Mouse (Mus musculus): ENCODE measurements around the gene Ddx49. TPM values are rescaled to one million over a fixed set of nuclear protein-coding genes. Genes with fewer than 3 reads are reported as not detected.

Ddx49 gene
- polyA plus RNA-seq, 1 experiment from 2014 or later = 32.9 TPM

DNA sequence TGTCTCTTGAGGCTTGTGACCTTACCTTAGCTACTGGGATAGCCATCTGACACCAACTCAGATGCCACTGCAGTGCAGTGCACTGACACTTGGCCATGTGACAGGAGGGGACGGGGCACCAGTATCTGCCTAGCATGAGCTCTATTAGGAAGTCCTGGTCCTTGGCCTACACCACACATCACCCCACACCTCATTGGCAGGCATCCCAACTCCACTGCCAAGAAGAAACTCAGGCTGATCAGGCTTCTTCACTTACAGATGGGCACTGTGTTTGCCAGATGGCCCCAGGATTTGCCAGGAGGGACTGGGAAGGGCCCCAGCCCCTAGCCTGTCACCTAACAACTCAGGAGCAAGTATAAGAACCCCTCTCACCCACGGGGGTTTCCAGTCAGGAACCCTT lies 11.1 kb upstream of the Ddx49 start:
- Histone ChIP-seq H3K27ac (ENCODE audit: low read depth, low read length) (no peak overlapping the region; the same call in 1 of the 2 replicates), H3K27me3 (replicated peaks; ENCODE audit: control insufficient read depth, insufficient read depth, low read length) (0 out of 2 replicates have a peak, but pooled peaks cover 3% of the 10 kb centered on the region), H3K4me3 (ENCODE audit: low read depth, low read length) (no peak overlapping the region), H3K4me1 (replicated peaks; ENCODE audit: control insufficient read depth, insufficient read depth, low read length) (0 out of 2 replicates have a peak, but pooled peaks cover 4% of the 10 kb centered on the region), H3K4me2 (replicated peaks; ENCODE audit: low read depth) (no peak overlapping the region), H3K9ac (ENCODE audit: low read depth, low read length) (no peak overlapping the region), H3K36me3 (ENCODE audit: control insufficient read depth, insufficient read depth) (peaks cover 44% of the 10 kb centered on the region), H3K9me3 (ENCODE audit: control insufficient read depth) (no peaks in the 10 kb centered on the region)
- WGBS = 92% methylated on average over 2 of the region's 2 CpGs
- ATAC-seq = no peak
- no peak for TF ChIP-seq CTCF (IDR thresholded peaks at IDR 0.05; ENCODE audit: low read depth)

DNA sequence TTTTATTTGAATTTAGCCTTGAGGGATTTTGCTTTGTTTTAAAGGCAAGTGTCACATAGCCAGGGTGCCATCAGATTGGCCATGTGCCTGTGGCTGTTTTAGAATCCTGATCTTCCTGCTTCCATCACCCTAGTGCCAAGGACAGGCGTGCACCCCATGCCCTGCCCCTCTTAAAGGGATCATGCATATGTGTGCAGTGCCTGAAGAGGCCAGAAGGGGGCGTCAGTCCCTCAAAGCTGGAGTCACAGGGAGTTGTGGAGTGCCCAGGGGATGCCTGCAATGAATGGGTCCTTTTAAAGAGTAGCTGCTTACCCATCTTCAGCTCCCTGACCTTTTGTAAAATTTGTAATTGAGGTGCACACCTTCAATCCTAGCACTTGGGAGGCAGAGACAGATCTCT lies 7.0 kb upstream of the Ddx49 start:
- Histone ChIP-seq H3K27me3 (replicated peaks; ENCODE audit: control insufficient read depth, insufficient read depth, low read length) (no peaks in the 10 kb centered on the region), H3K9ac (ENCODE audit: low read depth, low read length) (no peak overlapping the region), H3K27ac (ENCODE audit: low read depth, low read length) (no peak overlapping the region), H3K9me3 (ENCODE audit: control insufficient read depth) (no peaks in the 10 kb centered on the region), H3K4me2 (replicated peaks; ENCODE audit: low read depth) (no peak overlapping the region), H3K36me3 (ENCODE audit: control insufficient read depth, insufficient read depth) (peaks cover 80% of the 10 kb centered on the region), H3K4me3 (ENCODE audit: low read depth, low read length) (no peak overlapping the region), H3K4me1 (replicated peaks; ENCODE audit: control insufficient read depth, insufficient read depth, low read length) (no peaks in the 10 kb centered on the region)
- 29% methylated on average over 2 of the region's 2 CpGs for WGBS
- no peak for ATAC-seq
- TF ChIP-seq CTCF (IDR thresholded peaks at IDR 0.05; ENCODE audit: low read depth) = peak; percentile 73

DNA sequence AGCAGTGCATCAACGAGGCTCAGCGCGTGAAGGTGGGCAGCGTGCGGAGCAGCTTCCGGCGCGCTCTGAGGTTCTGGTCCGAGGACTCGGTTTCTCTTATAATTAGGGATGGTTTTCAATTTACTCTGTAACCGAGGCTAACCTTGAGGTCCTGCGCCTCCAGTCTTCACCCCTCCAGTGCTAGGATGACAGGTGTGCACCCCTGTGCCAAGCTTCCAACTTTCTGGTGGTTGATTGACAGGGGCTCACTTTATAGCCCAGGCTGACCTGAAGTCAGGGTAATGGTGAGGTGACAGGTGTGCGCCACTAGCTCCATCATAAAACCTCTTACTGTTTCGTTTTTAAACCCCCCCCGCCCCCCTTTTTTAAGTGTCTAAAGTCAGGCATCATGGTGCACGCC lies 612 bp upstream of the Ddx49 start:
- 2% methylated on average over 16 of the region's 16 CpGs for WGBS

DNA sequence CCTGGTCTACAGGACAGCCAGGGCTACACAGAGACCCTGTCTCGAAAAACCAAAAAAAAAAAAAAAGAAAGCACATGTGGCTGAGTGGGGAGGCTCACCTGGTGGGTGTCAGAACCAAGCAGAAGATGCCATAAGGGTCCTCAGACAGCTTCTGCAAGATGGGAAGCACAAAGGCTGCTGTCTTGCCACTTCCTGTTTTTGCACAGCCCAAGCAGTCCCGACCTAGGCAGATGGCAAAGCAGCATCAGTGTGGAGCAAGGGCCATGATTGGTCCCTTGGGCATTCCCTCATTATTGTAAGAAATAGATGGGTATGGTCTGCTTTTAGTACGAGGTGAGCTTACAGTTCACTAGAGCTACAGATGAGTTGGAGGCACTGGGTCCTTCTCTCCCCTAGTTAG lies 1.4 kb downstream of the Ddx49 start:
- H3K4me1 ChIP-seq (replicated peaks; ENCODE audit: control insufficient read depth, insufficient read depth, low read length) = peaks cover 2% of the 10 kb centered on the region; the same call in 1 of the 2 replicates
- peaks cover 48% of the 10 kb centered on the region for H3K36me3 ChIP-seq (ENCODE audit: control insufficient read depth, insufficient read depth)
- no peak for TF ChIP-seq CTCF (IDR thresholded peaks at IDR 0.05; ENCODE audit: low read depth)
- H3K27me3 ChIP-seq (replicated peaks; ENCODE audit: control insufficient read depth, insufficient read depth, low read length) = no peaks in the 10 kb centered on the region
- no peak overlapping the region for H3K4me3 ChIP-seq (ENCODE audit: low read depth, low read length)
- H3K4me2 ChIP-seq (replicated peaks; ENCODE audit: low read depth) = no peak overlapping the region
- H3K27ac ChIP-seq (ENCODE audit: low read depth, low read length) = peak overlapping the region; percentile 21; the same call in 1 of the 2 replicates
- H3K9ac ChIP-seq (ENCODE audit: low read depth, low read length) = no peak overlapping the region
- no peak for ATAC-seq
- no peaks in the 10 kb centered on the region for H3K9me3 ChIP-seq (ENCODE audit: control insufficient read depth)
- 83% methylated on average over 3 of the region's 3 CpGs for WGBS

More for the DNA sequence above, 612 bp upstream of the Ddx49 start:
- peaks cover 48% of the 10 kb centered on the region for H3K36me3 ChIP-seq (ENCODE audit: control insufficient read depth, insufficient read depth)
- H3K9ac ChIP-seq (ENCODE audit: low read depth, low read length) = peak overlapping the region; percentile 87
- no peaks in the 10 kb centered on the region for H3K9me3 ChIP-seq (ENCODE audit: control insufficient read depth)
- H3K4me2 ChIP-seq (replicated peaks; ENCODE audit: low read depth) = peak overlapping the region; percentile 86
- peaks cover 2% of the 10 kb centered on the region; the same call in 1 of the 2 replicates for H3K4me1 ChIP-seq (replicated peaks; ENCODE audit: control insufficient read depth, insufficient read depth, low read length)
- no peaks in the 10 kb centered on the region for H3K27me3 ChIP-seq (replicated peaks; ENCODE audit: control insufficient read depth, insufficient read depth, low read length)
- TF ChIP-seq CTCF (IDR thresholded peaks at IDR 0.05; ENCODE audit: low read depth) = no peak
- peak overlapping the region; percentile 91 for H3K4me3 ChIP-seq (ENCODE audit: low read depth, low read length)
- ATAC-seq = 0 out of 2 replicates have a peak, but pooled peaks have one; percentile 24
- H3K27ac ChIP-seq (ENCODE audit: low read depth, low read length) = peak overlapping the region; percentile 62

DNA sequence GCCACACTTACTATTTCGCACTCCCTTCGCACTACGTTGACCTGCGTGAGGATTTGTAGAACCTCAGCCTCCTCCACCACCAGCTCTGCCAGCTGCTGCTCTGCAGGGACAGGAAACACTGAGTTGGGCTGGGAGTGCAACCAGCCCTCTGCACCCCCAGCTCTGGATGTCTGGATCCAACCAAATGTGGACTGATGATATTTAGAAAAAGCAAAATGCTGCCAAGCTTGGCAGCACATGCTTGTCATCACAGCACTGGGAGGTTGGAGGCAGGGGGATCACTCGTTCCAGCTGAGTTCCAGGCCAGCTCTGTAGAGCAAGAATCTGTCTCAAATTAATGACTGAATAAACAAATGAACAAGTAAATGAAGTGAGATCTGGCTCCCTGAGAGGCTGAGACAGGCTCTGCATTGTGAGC lies 8.3 kb downstream of the Ddx49 start:
- no peak overlapping the region for H3K4me3 ChIP-seq (ENCODE audit: low read depth, low read length)
- TF ChIP-seq CTCF (IDR thresholded peaks at IDR 0.05; ENCODE audit: low read depth) = no peak
- H3K4me2 ChIP-seq (replicated peaks; ENCODE audit: low read depth) = no peak overlapping the region
- H3K27me3 ChIP-seq (replicated peaks; ENCODE audit: control insufficient read depth, insufficient read depth, low read length) = no peaks in the 10 kb centered on the region
- H3K27ac ChIP-seq (ENCODE audit: low read depth, low read length) = no peak overlapping the region
- WGBS = 57% methylated on average over 5 of the region's 5 CpGs
- ATAC-seq = no peak
- no peak overlapping the region for H3K9ac ChIP-seq (ENCODE audit: low read depth, low read length)
- peaks cover 90% of the 10 kb centered on the region for H3K36me3 ChIP-seq (ENCODE audit: control insufficient read depth, insufficient read depth)
- no peaks in the 10 kb centered on the region for H3K9me3 ChIP-seq (ENCODE audit: control insufficient read depth)
- no peaks in the 10 kb centered on the region for H3K4me1 ChIP-seq (replicated peaks; ENCODE audit: control insufficient read depth, insufficient read depth, low read length)

DNA sequence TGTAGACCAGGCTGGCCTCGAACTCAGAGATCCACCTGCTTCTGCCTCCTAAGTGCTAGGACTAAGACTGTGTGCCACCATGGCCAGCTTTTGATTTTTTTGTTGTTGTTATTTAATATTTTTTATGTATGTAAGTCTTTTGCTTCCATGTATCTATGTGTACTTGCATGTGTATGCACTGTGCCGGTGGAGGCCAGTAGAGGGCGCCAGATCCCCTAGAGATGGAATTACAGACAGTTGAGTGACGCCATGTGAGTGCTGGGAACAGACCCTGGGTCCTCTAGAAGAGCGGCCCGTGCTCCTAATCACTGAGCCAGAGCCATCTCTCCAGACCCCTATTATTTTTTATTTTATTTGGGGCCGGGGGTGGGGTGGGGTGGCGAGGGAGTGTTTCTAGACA lies 15.6 kb downstream of the Ddx49 start:
- Histone ChIP-seq H3K4me1 (replicated peaks; ENCODE audit: control insufficient read depth, insufficient read depth, low read length) (no peaks in the 10 kb centered on the region), H3K9ac (ENCODE audit: low read depth, low read length) (no peak overlapping the region), H3K27me3 (replicated peaks; ENCODE audit: control insufficient read depth, insufficient read depth, low read length) (no peaks in the 10 kb centered on the region), H3K27ac (ENCODE audit: low read depth, low read length) (no peak overlapping the region), H3K36me3 (ENCODE audit: control insufficient read depth, insufficient read depth) (peaks cover 47% of the 10 kb centered on the region), H3K9me3 (ENCODE audit: control insufficient read depth) (no peaks in the 10 kb centered on the region), H3K4me3 (ENCODE audit: low read depth, low read length) (no peak overlapping the region), H3K4me2 (replicated peaks; ENCODE audit: low read depth) (no peak overlapping the region)
- WGBS = 94% methylated on average over 8 of the region's 8 CpGs
- no peak for ATAC-seq
- TF ChIP-seq CTCF (IDR thresholded peaks at IDR 0.05; ENCODE audit: low read depth) = peak; percentile 54

DNA sequence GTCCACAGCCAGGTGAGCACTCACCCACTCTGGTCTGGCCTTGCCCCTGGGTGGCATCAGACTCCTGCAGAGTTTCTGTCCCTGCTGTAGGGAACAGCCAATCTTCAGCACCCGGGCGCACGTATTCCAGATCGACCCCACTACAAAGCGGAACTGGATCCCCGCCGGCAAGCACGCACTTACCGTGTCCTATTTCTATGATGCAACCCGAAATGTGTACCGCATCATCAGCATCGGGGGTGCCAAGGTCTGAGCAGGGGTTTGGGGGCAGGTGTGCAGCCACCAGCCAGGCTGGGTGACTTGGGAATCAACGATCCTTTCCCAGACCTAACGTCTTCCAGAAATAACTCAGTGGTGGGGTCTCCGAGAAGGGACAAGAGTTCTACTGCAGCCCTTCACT lies 17.0 kb downstream of the Ddx49 start:
- H3K9ac ChIP-seq (ENCODE audit: low read depth, low read length) = no peak overlapping the region
- H3K4me2 ChIP-seq (replicated peaks; ENCODE audit: low read depth) = no peak overlapping the region
- no peaks in the 10 kb centered on the region for H3K9me3 ChIP-seq (ENCODE audit: control insufficient read depth)
- no peak for TF ChIP-seq CTCF (IDR thresholded peaks at IDR 0.05; ENCODE audit: low read depth)
- H3K27ac ChIP-seq (ENCODE audit: low read depth, low read length) = no peak overlapping the region
- H3K27me3 ChIP-seq (replicated peaks; ENCODE audit: control insufficient read depth, insufficient read depth, low read length) = no peaks in the 10 kb centered on the region
- H3K4me3 ChIP-seq (ENCODE audit: low read depth, low read length) = no peak overlapping the region
- H3K4me1 ChIP-seq (replicated peaks; ENCODE audit: control insufficient read depth, insufficient read depth, low read length) = no peaks in the 10 kb centered on the region
- peaks cover 32% of the 10 kb centered on the region for H3K36me3 ChIP-seq (ENCODE audit: control insufficient read depth, insufficient read depth)
- 94% methylated on average over 15 of the region's 15 CpGs for WGBS
- ATAC-seq = no peak

All from intestine, postnatal 0 days (tissue).